Mouse (Mus musculus) adrenal gland, postnatal 36 days (tissue): ENCODE data around the gene Polr1b. TPM values are rescaled to one million over a fixed set of nuclear protein-coding genes. Genes with fewer than 3 reads are reported as not detected.
A peak's percentile ranks its signal among the peaks of the same experiment; 100 is the strongest.

Experiments used
- DNase-seq, 2 experiments: peaks; one replicate each; pipeline ENCODE4 v3.0.0; 2021; ENCODE audit warnings: mixed read lengths in 1 of 2
- total RNA-seq, 2 experiments: library from RNA; stranded (reverse); gene quantifications; 2 replicates each; pipeline ENCODE4 v1.2.3; 2021

Polr1b gene
- total RNA-seq, 2 experiments from 2014 or later: 14.4 to 19.8 TPM

GRCm38 (mm10) chr2:129116368-129116739 is 15.6 kb downstream of the Polr1b start:
- DNase-seq: no peak

- DNase-seq: no peak
These were observed 17.3 kb downstream of the Polr1b start for GRCm38 (mm10) chr2:129118061-129118460.

GRCm38 (mm10) chr2:129121986-129122385 is 21.2 kb downstream of the Polr1b start:
- no peak for DNase-seq

- peak; percentile 92 for DNase-seq
These were observed 28.7 kb downstream of the Polr1b start, which contains the start of gene Chchd5 for GRCm38 (mm10) chr2:129129412-129129929. Gene Chchd5 (plus strand): TSS chr2:129129700.

- peak; percentile 13 to 49 for DNase-seq
These were observed 29.3 kb downstream of the Polr1b start for GRCm38 (mm10) chr2:129129987-129130545.

GRCm38 (mm10) chr2:129130776-129131175 is 30.0 kb downstream of the Polr1b start:
- DNase-seq: no peak

GRCm38 (mm10) chr2:129132231-129132630 is 31.4 kb downstream of the Polr1b start:
- DNase-seq: no peak

- DNase-seq: peak; percentile 69 to 84
These were observed 32.4 kb downstream of the Polr1b start for GRCm38 (mm10) chr2:129133006-129133805.

- no peak for DNase-seq
These were observed 39.1 kb downstream of the Polr1b start for GRCm38 (mm10) chr2:129139906-129140305.

- no peak for DNase-seq
These were observed 48.0 kb downstream of the Polr1b start for GRCm38 (mm10) chr2:129148836-129149235.

GRCm38 (mm10) chr2:129150386-129150785 is 49.6 kb downstream of the Polr1b start:
- DNase-seq: peak; percentile 25 to 42

GRCm38 (mm10) chr2:129151111-129151510 is 50.3 kb downstream of the Polr1b start:
- no peak for DNase-seq

- peak in 1 of 2 experiments; percentile 26 for DNase-seq
These were observed 52.0 kb downstream of the Polr1b start for GRCm38 (mm10) chr2:129152751-129153150.

- DNase-seq: no peak
These were observed 64.0 kb downstream of the Polr1b start for GRCm38 (mm10) chr2:129164815-129165214.

GRCm38 (mm10) chr2:129166466-129167463 is 66.0 kb downstream of the Polr1b start:
- DNase-seq: no peak

GRCm38 (mm10) chr2:129173386-129173785 is 72.6 kb downstream of the Polr1b start:
- no peak for DNase-seq

GRCm38 (mm10) chr2:129174474-129174873 is 73.7 kb downstream of the Polr1b start:
- DNase-seq: peak; percentile 55 to 65

- peak; percentile 14 to 26 for DNase-seq
These were observed 74.8 kb downstream of the Polr1b start for GRCm38 (mm10) chr2:129175636-129176035.
